Mouse (Mus musculus): ENCODE data around the gene Cbx5.
A peak's percentile ranks its signal among the peaks of the same experiment; 100 is the strongest.

DNA sequence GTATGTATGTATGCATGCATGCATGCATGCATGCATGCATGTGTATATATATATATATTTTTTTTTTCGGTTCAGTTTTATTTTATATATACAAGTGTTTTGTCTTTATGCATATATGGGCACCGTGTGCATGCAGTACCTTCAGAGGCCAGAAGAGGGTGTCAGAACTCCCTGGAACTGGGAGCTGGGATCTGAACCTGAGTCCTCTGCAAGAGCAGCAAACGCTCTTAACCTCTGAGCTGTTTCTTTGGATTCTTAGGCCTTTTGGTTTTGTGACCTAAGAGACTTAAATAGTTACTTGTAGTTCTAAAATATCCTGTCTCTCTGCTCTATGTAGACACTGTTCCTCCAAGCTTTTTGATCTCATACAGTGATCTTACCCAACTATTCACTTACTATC is 44.5 kb upstream of the Cbx5 start:
- TF ChIP-seq CTCF (IDR thresholded peaks at IDR 0.05; ENCODE audit: control insufficient read depth, insufficient read depth, low read length) = peak; percentile 63
- no peak for TF ChIP-seq POLR2A (IDR thresholded peaks at IDR 0.05; ENCODE audit: borderline replicate concordance, control insufficient read depth, low read depth, low read length)

Measured in bone marrow, adult 2 months (tissue).